Mouse (Mus musculus) left cerebral cortex, adult 9 months (tissue): ENCODE results near the gene Parm1.

Experiments
- DNase-seq, 2 experiments: peaks; one replicate each; pipeline ENCODE4 v3.0.0; 2022; ENCODE audit warnings: low spot score in 2 of 2

The Parm1 gene

DNA sequence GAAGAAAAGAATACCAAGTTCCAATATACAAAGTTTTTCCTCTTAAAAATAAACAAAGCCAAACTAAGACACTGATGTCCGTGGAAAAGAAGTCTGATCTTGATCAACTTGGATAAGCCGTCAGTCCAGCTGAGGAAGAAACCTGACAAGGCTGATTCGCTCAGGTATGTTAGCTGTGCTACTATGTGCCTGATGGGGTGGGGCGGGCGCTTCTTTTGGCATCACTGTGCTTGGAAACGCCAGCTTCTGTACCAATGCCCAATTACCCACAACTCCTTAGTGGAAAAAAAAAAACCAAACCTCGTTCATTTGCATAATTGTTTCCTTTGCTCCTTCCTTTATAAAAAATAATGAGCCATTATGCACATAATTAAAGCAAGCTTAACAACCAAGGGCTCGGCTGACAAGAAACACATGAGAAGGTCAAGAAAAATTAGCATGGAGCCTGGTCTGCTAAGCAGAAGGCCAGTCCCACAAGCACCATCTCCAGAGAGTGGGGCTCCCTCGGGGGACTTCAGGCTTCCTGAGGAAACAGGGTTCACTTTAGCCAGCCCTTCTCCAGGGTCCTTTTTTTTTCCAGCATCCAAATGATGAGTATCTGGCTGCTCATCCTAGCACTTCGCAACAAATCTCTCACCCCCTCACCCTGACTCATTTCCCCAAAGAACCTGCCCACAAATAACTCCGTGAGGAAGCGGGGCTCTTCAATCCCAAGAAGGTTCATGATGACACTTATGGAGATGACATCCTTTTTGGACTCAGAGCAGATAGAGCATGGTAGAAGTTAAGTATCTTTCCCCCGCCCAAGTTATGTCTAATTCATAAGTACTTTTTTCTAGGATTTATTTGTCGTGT is 135.9 kb downstream of the Parm1 start:
- DNase-seq = peak in 1 of 2 experiments; percentile 7

DNA sequence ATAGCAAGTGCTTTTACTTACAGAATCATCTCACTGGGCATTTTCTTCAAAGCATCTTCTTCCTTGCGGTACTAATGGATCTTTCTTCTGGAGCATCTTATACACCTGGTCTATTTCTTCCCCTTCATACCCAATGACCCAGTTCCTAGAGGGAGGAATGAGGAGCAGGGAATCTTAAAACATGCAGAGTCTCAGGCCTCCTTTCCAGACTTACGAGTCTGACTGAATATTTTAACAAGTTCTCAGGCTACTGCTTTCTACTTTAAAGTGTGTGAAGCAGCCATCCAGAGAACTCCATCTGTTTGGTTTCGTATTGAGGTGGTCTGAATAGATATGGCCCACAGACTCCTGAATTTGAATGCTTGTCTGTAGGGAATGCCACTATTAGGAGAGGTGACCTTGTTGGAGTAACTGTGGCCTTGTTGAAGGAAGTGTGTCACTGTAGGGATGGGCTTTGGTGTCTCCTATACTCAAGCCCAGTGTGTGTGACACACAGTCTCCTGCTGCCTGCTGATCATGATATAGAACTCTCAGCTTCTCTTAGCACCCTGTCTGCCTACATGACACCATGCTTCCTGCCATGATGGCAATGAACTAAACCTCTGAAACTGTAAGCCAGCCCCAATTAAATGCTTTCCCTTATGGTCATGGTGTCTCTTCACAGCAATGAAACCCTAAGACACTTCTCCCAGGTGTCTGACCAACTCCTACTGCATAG is 137.1 kb downstream of the Parm1 start:
- no peak for DNase-seq

DNA sequence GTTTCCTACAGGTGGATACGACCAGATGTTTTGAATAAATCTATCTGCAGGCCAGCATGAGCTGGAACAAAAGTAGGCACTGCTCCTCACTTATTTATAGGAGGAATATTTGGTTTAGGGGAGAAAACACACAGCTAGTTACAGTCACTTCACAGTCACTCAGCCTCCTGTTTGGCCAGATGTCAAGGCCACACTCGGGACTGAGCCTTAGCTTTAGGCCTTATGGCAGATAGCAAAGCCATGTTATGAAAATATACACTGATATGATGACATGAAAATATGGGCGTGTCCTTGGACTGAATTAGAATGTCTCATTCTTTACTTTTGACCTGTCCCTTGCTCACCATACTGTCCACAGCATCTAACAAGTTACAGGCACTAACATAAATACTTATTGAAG is 137.8 kb downstream of the Parm1 start:
- no peak for DNase-seq

DNA sequence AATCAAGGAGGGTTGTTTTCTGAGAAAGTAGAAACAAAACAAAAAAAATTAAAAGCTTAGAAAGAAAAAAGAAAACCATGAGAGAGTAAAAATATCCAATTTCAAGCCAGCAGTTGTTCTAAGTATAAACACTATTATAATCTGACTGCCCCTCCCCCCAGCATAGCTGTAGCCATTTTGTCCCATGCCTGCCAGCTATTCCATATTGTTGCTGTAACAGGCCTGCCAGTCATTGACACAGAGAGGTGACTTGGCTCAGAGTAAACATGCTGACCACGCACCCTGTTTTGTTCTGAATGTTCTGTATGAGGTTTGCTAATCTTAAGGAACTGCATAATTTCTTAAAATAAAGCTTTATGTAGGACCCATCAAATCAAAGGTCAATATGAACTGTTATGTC is 145.3 kb downstream of the Parm1 start:
- DNase-seq = no peak

DNA sequence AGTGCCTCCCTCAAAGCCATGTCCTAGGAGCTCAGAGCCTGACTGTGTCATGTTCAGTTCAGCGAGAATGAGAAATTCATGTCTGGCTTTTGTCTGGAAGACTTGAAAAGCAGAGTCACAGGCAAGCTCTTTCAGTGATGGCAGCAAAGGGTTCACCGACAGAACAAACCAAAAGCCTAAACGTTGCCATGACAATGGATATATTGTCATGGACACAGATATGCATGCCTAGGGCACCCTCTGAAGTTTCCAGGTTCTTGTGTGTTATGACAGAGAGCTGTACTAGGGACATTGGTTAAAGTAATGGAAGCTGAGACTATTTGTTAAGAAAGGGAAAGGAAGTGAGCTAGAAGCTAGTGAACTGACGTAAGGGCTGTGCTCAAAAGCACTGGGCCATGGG is 149.7 kb downstream of the Parm1 start:
- no peak for DNase-seq

DNA sequence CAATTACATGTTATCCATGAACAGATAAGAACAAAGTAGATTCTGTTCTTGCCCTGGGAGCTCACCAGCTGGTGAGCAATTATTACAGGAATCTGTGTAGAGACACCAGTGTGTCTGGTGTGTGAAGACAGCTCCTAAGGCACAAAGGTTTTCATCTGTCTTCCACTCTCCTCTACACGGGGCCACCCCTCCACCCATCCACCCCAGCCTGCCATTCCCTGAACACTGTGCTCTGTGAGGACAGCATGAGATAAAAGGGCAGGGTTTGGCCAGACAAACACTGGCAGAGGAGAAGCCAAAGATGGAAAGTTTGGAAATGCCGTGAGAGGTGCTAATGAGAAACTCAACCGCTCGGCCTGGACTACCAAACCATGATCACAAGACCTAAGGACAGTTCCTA is 151.8 kb downstream of the Parm1 start:
- DNase-seq = no peak
